Mouse (Mus musculus) heart, postnatal 10 days (tissue): ENCODE measurements around the gene Rptor. TPM values are rescaled to one million over a fixed set of nuclear protein-coding genes. Genes with fewer than 3 reads are reported as not detected.

Source experiments
- DNase-seq, 2 experiments: peaks; one replicate each; pipeline ENCODE4 v3.0.0; 2021
- intact Hi-C: fragments of 180-260 bp; cut with DNase I; formaldehyde crosslinking; loops from one replicate; pipeline ENCODE4 v1.15.1; 2025
- total RNA-seq, 2 experiments: library from RNA; stranded (reverse); gene quantifications; 2 replicates each; pipeline ENCODE4 v1.2.3; 2021

Gene Rptor
- total RNA-seq, 2 experiments from 2014 or later = 39.2 to 40.7 TPM

GRCm38 (mm10) chr11:119939073-119939710 is 336.5 kb downstream of the Rptor start:
- intact Hi-C loops = no loop called here
- no peak for DNase-seq

- intact Hi-C loops = no loop called here
- no peak for DNase-seq
These were observed 337.0 kb downstream of the Rptor start for GRCm38 (mm10) chr11:119939711-119940106.

GRCm38 (mm10) chr11:119940142-119940541 is 337.4 kb downstream of the Rptor start:
- intact Hi-C loops = no loop called here
- DNase-seq = no peak

- DNase-seq = no peak
- intact Hi-C loops = no loop called here
These were observed 339.1 kb downstream of the Rptor start for GRCm38 (mm10) chr11:119941794-119942193.

- intact Hi-C loops = no loop called here
- no peak for DNase-seq
These were observed 339.6 kb downstream of the Rptor start for GRCm38 (mm10) chr11:119942201-119942726.

GRCm38 (mm10) chr11:119942727-119943427 is 340.2 kb downstream of the Rptor start, which contains the start of gene Baiap2:
Gene Baiap2, plus strand, starts transcription at chr11:119942763.
- intact Hi-C loops = no loop called here
- peak; percentile 98 for DNase-seq

GRCm38 (mm10) chr11:119943428-119943988 is 340.8 kb downstream of the Rptor start:
- no peak for DNase-seq
- intact Hi-C loops = no loop called here

GRCm38 (mm10) chr11:119945343-119945742 is 342.6 kb downstream of the Rptor start:
- intact Hi-C loops = loop anchor here (5.0 kb wide), 1 partner anchor 42 kb away; no protein-coding TSS in a partner anchor
- DNase-seq = peak; percentile 48 to 51

- DNase-seq = no peak
- intact Hi-C loops = loop anchor here (5.0 kb wide), 1 partner anchor 40 kb away; no protein-coding TSS in a partner anchor
These were observed 344.7 kb downstream of the Rptor start for GRCm38 (mm10) chr11:119947426-119947825.

- intact Hi-C loops = loop anchor here (5.0 kb wide), 1 partner anchor 39 kb away; no protein-coding TSS in a partner anchor
These were observed 345.2 kb downstream of the Rptor start for GRCm38 (mm10) chr11:119947897-119948296.

GRCm38 (mm10) chr11:119948305-119948704 is 345.6 kb downstream of the Rptor start:
- intact Hi-C loops = loop anchor here (5.0 kb wide), 1 partner anchor 39 kb away; no protein-coding TSS in a partner anchor
- DNase-seq = peak in 1 of 2 experiments; percentile 12

More at GRCm38 (mm10) chr11:119947897-119948296, 345.2 kb downstream of the Rptor start:
- DNase-seq = no peak

- DNase-seq = peak; percentile 48 to 50
- intact Hi-C loops = loop anchor here (5.0 kb wide), 1 partner anchor 38 kb away; no protein-coding TSS in a partner anchor
These were observed 346.1 kb downstream of the Rptor start for GRCm38 (mm10) chr11:119948803-119949202.

Other genes with a start within 250 kb of the Rptor start
- 1 to 10 TPM; 7.9 TPM for gene Sgsh, start 247.4 kb upstream of the Rptor start, total RNA-seq
- gene Slc26a11, start 247.3 kb upstream of the Rptor start, total RNA-seq = 1 to 10 TPM; 3.7 to 5.0 TPM
- 10 to 100 TPM; 14.0 to 19.6 TPM for gene Rnf213, start 209.8 kb upstream of the Rptor start, total RNA-seq
- 10 to 100 TPM; 13.8 to 18.6 TPM for gene Endov, start 111.6 kb upstream of the Rptor start, total RNA-seq
- under 1 TPM; 0.55 to 0.64 TPM for gene Nptx1, start 55.2 kb upstream of the Rptor start, total RNA-seq